Mouse (Mus musculus): ENCODE results near the gene Rpl36a.
"Not testable (repeated sequence)": the region's sequence is repeated elsewhere in the genome, so short reads cannot be mapped to it uniquely, and the experiment has no call there.

DNA sequence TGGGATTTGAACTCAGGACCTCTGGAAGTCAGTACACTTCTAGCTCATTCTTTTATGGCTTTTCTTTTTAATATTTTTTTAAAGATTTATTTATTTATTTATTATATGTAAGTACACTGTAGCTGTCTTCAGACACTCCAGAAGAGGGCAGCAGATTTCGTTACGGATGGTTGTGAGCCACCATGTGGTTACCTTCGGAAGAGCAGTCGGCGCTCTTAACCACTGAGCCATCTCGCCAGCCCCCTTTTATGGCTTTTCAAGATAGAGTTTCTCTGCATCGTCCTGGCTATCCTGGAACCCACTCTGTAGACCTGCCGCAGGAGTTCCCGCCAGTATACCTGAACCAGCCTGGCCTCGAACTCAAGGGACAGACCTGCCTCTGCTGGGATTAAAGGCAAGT is 45.7 kb upstream of the Rpl36a start:
- not testable (repeated sequence) for TF ChIP-seq GATA1 (IDR thresholded peaks at IDR 0.05; ENCODE audit: borderline replicate concordance, low read length); FLI1 (IDR thresholded peaks at IDR 0.05; ENCODE audit: low read length)

Measured in megakaryocyte, embryonic 14.5 days (primary cell).